8 mouse cellular contexts compared by ENCODE assay signal in genomic region chr15:31447121-31447520, GRCm38 (mm10). TPM values are rescaled to one million over a fixed set of nuclear protein-coding genes. Genes with fewer than 3 reads are reported as not detected.
DNase-seq lines count a peak whose midpoint lies in the region; ATAC-seq lines count a peak whose summit lies in the region.

No protein-coding gene starts in this region.

- DNase-seq in adrenal gland, postnatal 14 days = peak; percentile 54
- DNase-seq in adrenal gland, postnatal 4 days (ENCODE audit: low spot score in 2 of 2) = no peak
- peak; percentile 58 for DNase-seq in CD4-positive, CD25-positive, alpha-beta regulatory T cell, adult 2 months (ENCODE audit: low read depth, low spot score)
- peak; percentile 53 to 83 for DNase-seq in layer of hippocampus, adult 18-20 months (ENCODE audit: low spot score in 2 of 2)
- peak; percentile 25 for DNase-seq in thymus, postnatal 4 days

- no peaks in the 10 kb centered on the region for H3K27me3 ChIP-seq in heart, embryonic 15.5 days

- no peak overlapping the region for H3K9ac ChIP-seq in heart, embryonic 15.5 days

- H3K4me2 ChIP-seq in heart, embryonic 15.5 days = peak overlapping the region; percentile 22; the same call in 1 of the 2 replicates

- no peaks in the 10 kb centered on the region for H3K9me3 ChIP-seq in heart, embryonic 15.5 days (replicated peaks)

- no peaks in the 10 kb centered on the region for H3K36me3 ChIP-seq in heart, embryonic 15.5 days

- H3K4me3 ChIP-seq in heart, embryonic 15.5 days = no peak overlapping the region

- peaks cover 7% of the 10 kb centered on the region for H3K4me1 ChIP-seq in heart, embryonic 15.5 days (replicated peaks)

- peak; percentile 80 for ATAC-seq in common myeloid progenitor, adult 5-6 weeks (replicated peaks; ENCODE audit: low read depth, poor library complexity, severe bottlenecking)
- ATAC-seq in heart, embryonic 15.5 days (replicated peaks; ENCODE audit: insufficient number of reproducible peaks, insufficient read depth, low FRiP score, low read depth) = no peak
- peak; percentile 60; the same call in 1 of the 2 replicates for ATAC-seq in megakaryocyte-erythroid progenitor cell, adult 5-6 weeks (replicated peaks; ENCODE audit: low FRiP score, low TSS enrichment, poor library complexity, severe bottlenecking)

- 38% methylated on average over 7 of the region's 7 CpGs for WGBS in heart, embryonic 15.5 days

- H3K27ac ChIP-seq in heart, embryonic 15.5 days = no peak overlapping the region

RNA-seq across cellular contexts. Expression of gene Ropn1l, which starts 6.4 kb away (rescaled TPM):
- 1.1 and 2.3 TPM in 2 replicates for total RNA-seq in adrenal gland, postnatal 14 days (2021)
- total RNA-seq in adrenal gland, postnatal 4 days (2021) = 1 to 10 TPM; 2.2 to 3.8 TPM
- 0.37 and 3.8 TPM in 2 replicates for total RNA-seq in common myeloid progenitor, adult 5-6 weeks (2017)
- 1.7 and 2.2 TPM in 2 replicates for polyA plus RNA-seq in heart, embryonic 15.5 days (2015; fragmentation: Nextera tagmentation; extraction: Ambion mirVana)
- total RNA-seq in layer of hippocampus, adult 18-20 months (2021) = 1 to 10 TPM in 1 of 2 experiments, under 1 TPM in 1; 0.57 to 1.1 TPM
- total RNA-seq in megakaryocyte-erythroid progenitor cell, adult 5-6 weeks (2014; fragmentation: Nextera tagmentation) = not detected in 2 replicates
- not detected in 2 replicates for total RNA-seq in megakaryocyte-erythroid progenitor cell, adult 5-6 weeks (2017)

Comparison
In these comparisons a context has a peak if more than half of its experiments do, and no peak if none do; other contexts are left out.
1. DNase-seq: peak in adrenal gland, postnatal 14 days (single experiment), CD4-positive, CD25-positive, alpha-beta regulatory T cell, adult 2 months (single experiment), layer of hippocampus, adult 18-20 months (2 of 2) and thymus, postnatal 4 days (single experiment); none in adrenal gland, postnatal 4 days (0 of 2).